Mouse (Mus musculus) heart, postnatal 25 days (tissue): Measurements from ENCODE around the gene Papss2. TPM values are rescaled to one million over a fixed set of nuclear protein-coding genes. Genes with fewer than 3 reads are reported as not detected.

Experiments used
- DNase-seq: peaks from one replicate; pipeline ENCODE4 v3.0.0; 2022; ENCODE audit warnings: low spot score
- intact Hi-C: fragments of 180-260 bp; cut with DNase I; formaldehyde crosslinking; loops from one replicate; pipeline ENCODE4 v1.15.1; 2025
- total RNA-seq, 2 experiments: library from RNA; stranded (reverse); gene quantifications; 2 replicates each; pipeline ENCODE4 v1.2.3; 2021

Gene Papss2
- total RNA-seq, 2 experiments from 2014 or later = 12.3 to 14.9 TPM

- intact Hi-C loops = loop anchor here (5.0 kb wide), 2 partner anchors 42 to 92 kb away; no protein-coding TSS in a partner anchor
- DNase-seq = no peak
Measured at GRCm38 (mm10) chr19:32595131-32595505, 472 bp upstream of the Papss2 start.

GRCm38 (mm10) chr19:32599006-32599405 lies 3.4 kb downstream of the Papss2 start:
- DNase-seq = no peak
- intact Hi-C loops = loop anchor here (5.0 kb wide), 2 partner anchors 38 to 88 kb away; no protein-coding TSS in a partner anchor

DNA sequence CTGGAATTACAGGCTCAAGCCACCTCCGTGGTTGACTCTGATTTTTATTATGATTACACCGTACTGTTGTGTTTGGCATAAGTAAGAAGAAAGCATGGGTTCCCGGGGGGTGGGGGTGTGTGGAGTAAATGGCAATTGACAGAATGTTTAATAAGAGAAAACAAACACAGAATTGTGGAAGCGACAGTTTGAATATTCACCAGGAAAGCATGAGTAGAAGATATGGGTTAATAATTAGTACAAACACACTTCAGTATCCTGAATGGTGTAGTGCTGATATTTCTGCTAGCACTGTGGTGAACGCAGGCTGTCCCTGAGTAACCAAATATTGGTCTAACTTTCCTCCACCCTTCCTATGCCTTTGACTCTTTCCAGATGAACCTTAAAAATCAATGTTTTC lies 3.8 kb downstream of the Papss2 start:
- intact Hi-C loops = loop anchor here (5.0 kb wide), 2 partner anchors 38 to 88 kb away; no protein-coding TSS in a partner anchor
- DNase-seq = no peak

- intact Hi-C loops = no loop called here
- no peak for DNase-seq
Measured at GRCm38 (mm10) chr19:32601033-32601770, 5.6 kb downstream of the Papss2 start.

- intact Hi-C loops = no loop called here
- DNase-seq = no peak
Measured at GRCm38 (mm10) chr19:32603466-32603865, 7.9 kb downstream of the Papss2 start.

- intact Hi-C loops = no loop called here
- DNase-seq = no peak
Measured at GRCm38 (mm10) chr19:32604127-32604526, 8.5 kb downstream of the Papss2 start.

GRCm38 (mm10) chr19:32604563-32605252 lies 9.1 kb downstream of the Papss2 start:
- intact Hi-C loops = no loop called here
- DNase-seq = no peak

DNA sequence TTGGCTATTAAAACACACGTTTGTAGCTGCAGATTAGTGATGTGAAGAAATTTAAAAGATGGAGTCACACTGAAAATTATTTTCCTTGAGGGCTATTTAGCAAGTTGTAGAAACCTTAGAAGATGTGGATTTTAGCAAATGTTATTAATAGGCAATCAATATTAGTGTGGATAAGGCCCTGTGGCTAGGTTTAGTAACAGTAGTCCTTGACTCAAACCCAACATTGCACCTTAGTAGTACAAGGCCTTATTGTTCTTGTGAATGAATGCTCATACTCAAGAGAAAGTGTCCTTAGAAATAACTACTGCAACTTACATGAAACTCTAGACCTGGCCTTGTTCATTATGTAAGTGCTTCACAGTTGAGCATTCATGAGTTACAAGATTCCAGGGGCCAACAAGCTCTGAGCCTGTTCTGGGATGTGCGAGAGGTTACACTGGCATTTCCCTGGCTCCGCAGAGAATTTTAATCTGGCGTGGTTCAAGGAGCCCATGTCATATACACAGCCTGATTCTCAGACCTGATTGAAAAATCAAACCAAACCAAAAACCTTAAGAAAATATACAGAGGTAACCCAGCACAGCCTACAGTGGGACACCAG lies 10.7 kb downstream of the Papss2 start:
- intact Hi-C loops = no loop called here
- DNase-seq = no peak

GRCm38 (mm10) chr19:32607036-32607435 lies 11.4 kb downstream of the Papss2 start:
- intact Hi-C loops = no loop called here

DNA sequence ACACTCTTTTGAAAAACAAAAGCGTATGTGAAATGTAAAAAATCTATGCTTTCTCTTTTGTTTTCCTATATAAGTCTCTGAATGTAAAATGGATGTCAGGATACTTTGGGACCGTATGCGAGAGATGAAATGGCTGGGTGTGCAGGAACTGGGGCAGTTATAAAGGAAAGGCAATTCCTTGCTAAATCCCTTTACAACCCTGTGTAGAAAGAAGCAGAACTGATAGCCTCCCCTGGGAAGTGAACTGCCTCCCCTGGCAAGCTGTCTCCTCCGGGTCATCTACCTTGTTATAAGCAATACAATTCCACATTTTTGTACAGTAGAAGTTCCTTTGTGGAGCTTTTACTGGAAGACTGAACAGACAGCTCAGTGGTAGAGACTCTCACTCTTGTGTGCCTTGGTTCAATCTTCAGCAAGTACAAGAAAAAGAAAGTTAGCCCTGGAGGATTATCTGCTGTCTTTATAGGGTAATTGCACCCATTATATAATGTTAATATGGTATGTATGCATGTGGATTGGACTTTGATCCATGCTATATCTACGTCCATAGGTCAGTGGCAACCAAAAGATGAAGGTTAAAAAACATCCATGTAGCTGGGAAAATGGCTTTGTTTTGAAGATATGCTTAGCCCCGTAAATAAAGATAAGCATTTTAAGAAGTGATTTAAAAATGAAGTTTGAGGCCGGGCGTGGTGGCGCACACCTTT lies 15.9 kb downstream of the Papss2 start:
- no peak for DNase-seq
- intact Hi-C loops = no loop called here

More at GRCm38 (mm10) chr19:32607036-32607435, 11.4 kb downstream of the Papss2 start:
- no peak for DNase-seq

- intact Hi-C loops = no loop called here
- DNase-seq = no peak
Measured at GRCm38 (mm10) chr19:32614046-32614771, 18.6 kb downstream of the Papss2 start.

- no peak for DNase-seq
- intact Hi-C loops = no loop called here
Measured at GRCm38 (mm10) chr19:32614772-32615099, 19.1 kb downstream of the Papss2 start.

DNA sequence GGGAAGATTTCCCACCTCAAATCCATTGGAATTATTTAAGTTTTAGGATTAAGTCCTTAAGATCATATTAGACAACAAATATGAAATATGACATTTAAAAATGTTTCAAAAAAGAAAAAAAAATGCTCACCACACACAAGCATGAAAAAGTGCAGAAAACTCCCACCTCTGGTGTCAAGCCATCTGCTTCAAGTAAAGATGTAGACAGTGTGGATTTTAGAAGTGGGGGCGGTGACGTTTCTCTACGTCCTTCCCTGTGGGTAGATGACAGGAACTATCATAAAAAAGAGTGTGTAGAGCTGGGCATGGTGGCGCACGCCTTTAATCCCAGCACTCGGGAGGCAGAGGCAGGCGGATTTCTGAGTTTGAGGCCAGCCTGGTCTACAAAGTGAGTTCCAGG lies 21.1 kb downstream of the Papss2 start:
- no peak for DNase-seq
- intact Hi-C loops = no loop called here

- intact Hi-C loops = no loop called here
- DNase-seq = no peak
Measured at GRCm38 (mm10) chr19:32619739-32620138, 24.1 kb downstream of the Papss2 start.

DNA sequence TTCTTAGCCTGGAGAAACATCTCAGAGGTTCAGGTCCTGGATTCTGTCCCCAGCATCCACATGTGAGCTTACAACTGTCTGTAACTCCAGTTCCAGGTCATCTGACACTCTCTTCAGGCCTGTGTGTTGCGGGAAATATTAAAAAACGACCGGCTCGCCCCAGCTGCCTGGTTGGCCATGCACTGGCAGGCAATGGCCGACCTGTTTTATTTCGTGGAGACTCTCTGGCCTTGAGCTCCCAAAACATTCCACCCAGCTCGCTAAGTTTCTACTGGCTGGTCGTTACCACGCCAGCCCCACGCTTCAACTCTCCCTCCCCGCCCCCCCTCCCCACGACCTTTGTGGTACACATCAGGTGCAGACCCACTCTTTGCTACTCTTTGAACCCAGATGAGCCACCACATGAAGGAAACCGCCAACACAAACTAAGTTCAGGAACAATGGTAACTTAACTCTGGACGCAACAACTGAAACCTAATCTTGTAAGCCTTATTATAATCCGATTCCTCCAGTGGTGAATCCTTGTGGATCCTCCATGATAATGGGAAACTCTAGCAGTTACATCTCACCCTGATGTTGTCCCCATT lies 25.4 kb downstream of the Papss2 start:
- DNase-seq = no peak
- intact Hi-C loops = no loop called here

GRCm38 (mm10) chr19:32622142-32622541 lies 26.6 kb downstream of the Papss2 start:
- no peak for DNase-seq
- intact Hi-C loops = no loop called here

GRCm38 (mm10) chr19:32626768-32627331 lies 31.3 kb downstream of the Papss2 start:
- DNase-seq = no peak
- intact Hi-C loops = no loop called here

DNA sequence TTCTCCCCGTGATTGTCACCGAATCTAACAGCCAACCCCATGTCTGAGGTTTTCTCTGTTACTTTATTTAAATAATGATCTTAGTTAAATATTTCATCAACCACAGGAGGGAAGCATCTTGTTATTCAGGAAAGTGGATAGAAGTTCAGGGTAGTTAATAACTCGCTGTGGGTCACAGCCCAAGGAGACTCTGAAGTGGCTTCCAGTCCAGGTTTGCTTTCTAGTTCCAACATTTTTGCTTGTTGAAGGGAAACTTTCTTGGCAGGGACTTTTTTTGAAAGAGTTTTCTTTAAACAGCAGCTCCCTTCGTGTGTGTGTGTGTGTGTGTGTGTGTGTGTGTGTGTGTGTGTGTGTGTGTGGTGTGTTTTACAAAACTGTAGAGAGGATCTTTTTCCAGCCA lies 32.0 kb downstream of the Papss2 start:
- intact Hi-C loops = no loop called here
- DNase-seq = no peak

GRCm38 (mm10) chr19:32628572-32629132 lies 33.1 kb downstream of the Papss2 start:
- DNase-seq = no peak
- intact Hi-C loops = no loop called here
